Mouse (Mus musculus): ENCODE data around the gene Map2k5.

The Map2k5 gene

DNA sequence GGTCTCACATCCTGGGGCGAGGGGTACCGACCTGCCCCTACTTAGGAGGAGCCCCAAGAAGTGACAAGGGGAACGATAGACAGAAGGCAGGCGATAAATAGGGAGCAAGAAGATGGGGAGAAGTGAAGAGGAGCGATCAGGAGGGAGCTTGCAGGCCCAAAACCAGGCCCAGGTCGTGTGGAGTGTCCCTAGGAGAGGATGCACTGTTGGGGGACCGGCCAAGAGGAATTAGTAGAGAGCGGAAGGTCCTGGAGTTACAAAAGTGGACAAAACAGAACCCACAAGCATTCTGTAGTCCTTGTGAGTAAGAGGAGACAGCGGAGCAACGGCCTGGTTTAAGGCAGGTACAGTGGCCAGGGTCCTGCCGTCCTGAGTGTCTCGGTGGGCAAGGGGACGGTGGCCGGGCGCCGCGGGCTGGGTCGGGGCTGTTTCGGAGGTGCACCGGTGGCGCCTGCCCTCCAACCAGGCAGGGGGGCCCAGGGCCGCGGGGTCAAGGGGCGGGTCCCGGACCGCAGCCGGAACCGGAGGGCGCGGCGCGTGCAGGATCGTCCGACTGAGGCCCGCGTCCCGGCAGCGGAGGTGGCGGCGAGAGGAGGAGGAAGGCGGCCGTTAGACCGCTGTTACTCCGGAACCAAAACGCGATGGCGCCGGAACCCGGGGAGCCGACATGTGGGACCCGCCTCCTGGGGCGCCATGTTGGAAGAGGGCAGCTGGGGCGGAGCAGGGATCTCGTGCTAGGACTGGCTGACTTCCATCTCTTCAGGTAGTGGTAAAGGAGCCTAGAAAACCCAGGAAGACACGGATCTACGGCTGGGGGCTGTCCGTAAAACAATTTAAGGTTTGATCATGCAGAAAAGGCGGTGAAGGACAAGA lies at the start of gene Map2k5:
Map2k5 (minus strand) TSS at position 633 of the 873 bp plus-strand sequence.
- peak; percentile 89 for DNase-seq (ENCODE audit: low read depth, low spot score)

DNA sequence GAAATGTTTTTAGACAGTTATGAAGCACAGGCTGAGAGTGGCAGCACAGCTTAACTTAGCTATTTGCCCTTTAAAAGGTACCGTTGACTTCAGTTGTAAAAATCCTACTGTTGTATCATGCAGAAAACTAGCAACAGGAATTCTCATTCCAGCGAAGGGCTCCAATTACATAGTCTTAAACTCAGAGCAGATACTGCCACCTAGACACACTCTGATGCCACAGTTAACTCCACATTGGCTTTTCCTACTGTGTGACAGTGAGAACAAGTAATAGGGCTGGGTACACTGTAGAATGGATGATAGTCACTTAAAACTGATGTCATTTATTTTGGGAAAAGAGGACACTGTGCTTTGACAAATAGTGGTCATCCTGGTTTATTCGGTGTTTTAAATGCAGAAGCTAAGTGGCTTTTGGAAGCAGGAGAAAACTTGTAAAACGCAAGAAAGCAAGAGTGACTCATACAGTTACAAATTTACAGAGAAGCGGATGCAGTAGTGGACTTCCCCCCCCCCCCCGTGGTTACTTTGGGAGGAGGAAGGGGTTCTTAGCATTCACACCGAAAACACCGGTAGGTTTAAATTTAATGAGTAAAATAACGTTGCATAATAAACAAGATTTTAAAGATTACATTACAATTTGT lies 43.5 kb upstream of the Map2k5 start:
- no peak for DNase-seq (ENCODE audit: low read depth, low spot score)

- DNase-seq (ENCODE audit: low read depth, low spot score) = no peak
Observed at GRCm38 (mm10) chr9:63420396-63420795, 42.7 kb upstream of the Map2k5 start.

GRCm38 (mm10) chr9:63400176-63400575 lies 22.5 kb upstream of the Map2k5 start:
- peak; percentile 69 for DNase-seq (ENCODE audit: low read depth, low spot score)

DNA sequence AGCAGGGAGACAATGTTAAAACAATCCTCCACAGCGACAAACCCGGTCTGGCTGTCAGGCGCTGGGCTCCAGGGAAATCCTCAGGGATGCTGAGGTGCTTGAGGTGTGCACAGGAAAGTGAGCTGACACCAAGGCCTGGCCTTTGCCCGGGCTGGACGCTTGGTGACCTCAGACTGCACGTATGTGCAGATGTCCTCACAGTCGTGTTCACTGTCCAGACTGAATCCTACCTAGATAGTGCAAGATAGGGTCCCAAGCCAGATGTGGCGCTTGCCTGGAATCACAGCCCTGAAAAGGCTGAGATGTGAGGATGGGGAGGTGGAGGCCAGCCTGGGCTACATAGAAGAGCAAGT lies 21.7 kb upstream of the Map2k5 start:
- no peak for DNase-seq (ENCODE audit: low read depth, low spot score)

GRCm38 (mm10) chr9:63398611-63399462 lies 21.1 kb upstream of the Map2k5 start, which contains the start of gene 2300009A05Rik:
Gene 2300009A05Rik, minus strand, starts transcription at chr9:63399246.
- DNase-seq (ENCODE audit: low read depth, low spot score) = peak; percentile 88

DNA sequence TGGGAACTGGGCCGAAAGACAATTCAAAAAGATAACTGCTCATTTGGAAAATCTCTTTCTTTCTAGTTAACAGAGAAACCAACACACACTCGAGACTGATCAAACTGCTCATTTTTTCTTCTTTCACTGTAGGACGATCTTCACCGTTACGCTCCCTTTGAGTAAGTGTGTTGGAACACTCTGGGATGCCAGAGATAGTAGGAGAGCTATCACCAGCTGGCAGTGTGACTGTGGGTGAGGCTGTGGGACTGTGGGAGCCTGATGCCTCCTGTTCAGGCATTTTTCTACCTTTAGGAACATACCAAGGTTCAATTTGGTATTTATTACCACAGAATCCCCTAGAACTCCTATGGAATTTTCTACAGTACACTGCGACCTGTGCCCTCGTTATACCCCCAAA lies 17.9 kb upstream of the Map2k5 start:
- DNase-seq (ENCODE audit: low read depth, low spot score) = no peak

- DNase-seq (ENCODE audit: low read depth, low spot score) = no peak
Observed at GRCm38 (mm10) chr9:63391307-63391706, 13.6 kb upstream of the Map2k5 start.

DNA sequence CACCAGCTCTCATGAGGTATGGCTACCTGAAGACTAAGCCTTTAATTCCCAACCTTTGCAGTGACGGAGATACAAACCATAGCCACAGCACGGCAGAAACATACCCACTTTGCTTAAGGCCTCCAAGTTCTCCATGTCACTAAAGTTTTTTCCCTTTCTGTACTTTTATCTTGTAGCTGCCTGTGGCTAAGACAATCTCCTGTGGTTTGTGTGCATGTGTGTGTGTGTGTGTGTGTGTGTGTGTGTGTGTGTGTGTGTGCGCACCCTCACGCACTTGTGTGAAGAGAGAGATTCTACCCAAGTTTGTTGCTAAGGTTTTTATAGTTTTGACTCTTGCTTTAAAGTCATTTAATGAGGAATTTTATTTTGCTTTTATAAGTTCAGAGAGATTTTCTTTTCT lies 5.1 kb upstream of the Map2k5 start:
- DNase-seq (ENCODE audit: low read depth, low spot score) = no peak

- DNase-seq (ENCODE audit: low read depth, low spot score) = no peak
Observed at GRCm38 (mm10) chr9:63380326-63380725, 2.6 kb upstream of the Map2k5 start.

DNA sequence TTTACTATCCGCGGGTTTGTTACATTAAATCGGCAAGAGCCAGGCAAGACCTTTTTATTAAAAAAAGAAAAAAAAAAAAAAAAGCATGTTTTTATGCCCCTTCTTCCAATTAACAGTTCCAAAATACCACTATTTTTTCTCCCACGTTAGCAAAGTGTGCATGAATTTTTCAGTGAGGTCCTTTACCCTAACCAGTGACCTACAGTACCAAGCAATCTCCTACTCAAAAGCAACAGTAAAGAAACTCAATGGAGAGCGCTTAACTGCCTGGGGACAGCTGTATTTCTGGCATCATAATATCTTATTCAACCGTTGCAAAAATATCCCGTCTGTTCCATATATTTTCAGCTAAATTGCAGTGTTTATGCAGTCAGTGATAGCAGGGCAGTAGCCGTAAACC lies 472 bp upstream of the Map2k5 start:
- peak; percentile 39 for DNase-seq (ENCODE audit: low read depth, low spot score)

GRCm38 (mm10) chr9:63373315-63373714 lies 4.4 kb downstream of the Map2k5 start:
- DNase-seq (ENCODE audit: low read depth, low spot score) = no peak

DNA sequence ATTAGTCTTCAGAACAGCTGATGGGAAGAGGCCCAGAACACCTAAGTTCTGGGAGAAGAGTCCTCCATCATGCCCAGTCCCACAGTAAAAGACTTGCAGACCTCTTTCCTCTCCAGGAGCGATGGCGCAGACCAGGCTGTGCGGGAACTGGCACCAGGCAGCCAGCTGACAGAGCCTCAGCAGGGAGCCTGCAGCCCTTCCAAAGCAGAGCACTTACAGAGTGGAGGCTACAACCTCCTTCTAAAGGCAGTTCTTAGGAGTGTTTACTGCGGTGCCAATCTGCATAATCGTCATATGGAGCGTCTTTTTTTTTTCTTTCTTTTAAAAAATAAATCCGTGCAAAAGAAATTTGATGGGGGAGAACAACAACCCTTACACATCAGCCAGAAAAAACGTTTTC lies 5.2 kb downstream of the Map2k5 start:
- DNase-seq (ENCODE audit: low read depth, low spot score) = no peak

- peak; percentile 17 for DNase-seq (ENCODE audit: low read depth, low spot score)
Observed at GRCm38 (mm10) chr9:63360410-63360809, 17.3 kb downstream of the Map2k5 start.

DNA sequence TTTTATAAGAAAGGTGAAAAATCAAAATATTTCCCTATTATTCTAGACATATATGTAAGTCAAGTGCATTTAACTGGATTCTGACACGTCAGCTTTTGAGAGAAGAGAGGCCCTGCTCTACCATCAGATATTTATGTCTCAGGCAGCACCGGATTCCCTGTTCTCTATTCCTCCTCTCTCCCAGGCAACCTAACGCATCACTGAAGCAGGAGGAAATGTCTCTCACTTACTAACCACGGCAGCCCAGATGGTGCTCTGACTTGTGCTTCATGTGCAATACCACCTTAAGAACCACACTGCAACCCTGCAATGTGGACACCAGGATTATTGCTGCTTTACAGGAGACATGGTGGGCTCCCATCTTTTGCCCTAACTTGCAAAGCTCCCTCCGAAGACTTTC lies 18.7 kb downstream of the Map2k5 start:
- no peak for DNase-seq (ENCODE audit: low read depth, low spot score)

DNA sequence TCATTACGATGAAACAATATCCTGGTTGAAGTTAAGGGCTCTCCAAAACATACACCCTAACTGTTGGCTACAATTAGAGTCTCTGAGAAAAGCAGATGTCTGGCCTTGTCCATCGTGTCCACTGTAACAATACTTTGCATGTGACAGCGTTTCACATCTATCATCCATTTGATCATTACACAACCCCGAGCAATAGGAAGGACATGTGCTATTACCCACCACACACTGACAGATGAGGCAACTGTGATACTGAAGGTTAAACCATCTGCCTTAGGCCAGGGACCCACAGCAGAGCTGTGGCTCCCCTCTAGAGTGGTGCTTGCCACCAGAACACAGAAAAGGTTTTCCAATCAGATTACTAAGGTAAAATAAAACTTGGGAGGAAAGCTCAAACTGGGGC lies 21.0 kb downstream of the Map2k5 start:
- no peak for DNase-seq (ENCODE audit: low read depth, low spot score)

GRCm38 (mm10) chr9:63356278-63356677 lies 21.4 kb downstream of the Map2k5 start:
- DNase-seq (ENCODE audit: low read depth, low spot score) = no peak

- peak; percentile 80 for DNase-seq (ENCODE audit: low read depth, low spot score)
Observed at GRCm38 (mm10) chr9:63354168-63354567, 23.5 kb downstream of the Map2k5 start.

DNA sequence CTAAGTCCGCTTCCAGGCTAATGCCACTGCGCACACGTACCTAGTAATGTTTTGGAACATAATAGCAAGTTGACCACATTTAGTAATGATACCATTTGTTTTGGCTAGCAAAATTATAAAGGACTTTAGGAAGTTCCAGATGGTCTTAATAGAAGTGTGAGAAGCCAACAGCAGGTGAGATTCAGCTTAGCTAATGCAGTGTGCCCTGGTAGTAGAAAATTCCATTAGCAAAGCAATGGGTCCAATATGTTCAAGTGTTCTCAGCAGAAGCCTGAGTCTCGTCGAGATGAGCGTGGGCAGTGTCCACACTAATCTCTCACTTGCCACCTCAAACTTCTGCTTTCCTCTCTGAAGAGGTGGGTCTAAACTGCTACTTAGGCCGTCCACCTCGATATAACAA lies 27.7 kb downstream of the Map2k5 start:
- DNase-seq (ENCODE audit: low read depth, low spot score) = no peak

- DNase-seq (ENCODE audit: low read depth, low spot score) = peak; percentile 51
Observed at GRCm38 (mm10) chr9:63349241-63349640, 28.5 kb downstream of the Map2k5 start.

GRCm38 (mm10) chr9:63348146-63348545 lies 29.6 kb downstream of the Map2k5 start:
- DNase-seq (ENCODE audit: low read depth, low spot score) = no peak

GRCm38 (mm10) chr9:63346029-63346428 lies 31.7 kb downstream of the Map2k5 start:
- no peak for DNase-seq (ENCODE audit: low read depth, low spot score)

Data from 3T3-L1 (cell line).